Comparison of ENCODE assay signal across 30 mouse cellular contexts in the genomic region with DNA sequence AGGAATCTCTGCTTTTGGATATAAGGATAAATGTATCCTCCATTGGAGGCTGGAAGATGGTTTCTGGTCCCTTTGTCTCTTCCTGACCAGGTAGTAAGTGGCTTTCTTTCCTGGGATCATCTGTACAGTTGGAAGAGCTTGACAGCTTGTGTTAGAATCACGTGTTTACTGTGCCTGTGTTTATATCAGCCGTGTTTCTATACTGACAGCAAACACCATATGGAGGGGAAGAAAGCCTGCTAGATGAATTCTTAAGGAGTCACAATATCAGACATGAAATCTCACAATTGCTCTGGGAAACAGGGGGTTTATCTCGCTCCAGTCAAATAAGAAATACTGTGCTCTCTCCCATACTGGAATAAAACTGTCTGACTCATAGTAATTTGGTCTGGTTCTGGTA. TPM values are rescaled to one million over a fixed set of nuclear protein-coding genes. Genes with fewer than 3 reads are reported as not detected.
DNase-seq lines count a peak whose midpoint lies in the region; ATAC-seq and TF ChIP-seq lines count a peak whose summit lies in the region.
"Had no signal": no experiment of that assay in that cellular context is flagged by ENCODE, and none has a peak within 500 bp of the region (broad histone marks: within the 10 kb centered on the region; RNA-seq: fewer than 3 reads in every experiment).

No protein-coding gene starts in this region.

- WGBS in forebrain, embryonic 13.5 days: 71% methylated on average over 3 of the region's 3 CpGs
- 78% methylated on average over 3 of the region's 3 CpGs for WGBS in forebrain, embryonic 12.5 days
- 41% methylated on average over 3 of the region's 3 CpGs for WGBS in intestine, embryonic 14.5 days
- WGBS in intestine, postnatal 0 days: 44% methylated on average over 3 of the region's 3 CpGs
- 35% methylated on average over 3 of the region's 3 CpGs for WGBS in intestine, embryonic 15.5 days

- TF ChIP-seq CTCF in intestine, postnatal 0 days (IDR thresholded peaks at IDR 0.05; ENCODE audit: low read depth): no peak
- no peak for TF ChIP-seq CTCF in left cerebral cortex, adult 2 months (IDR thresholded peaks at IDR 0.05)

- no peak overlapping the region for H3K27ac ChIP-seq in forebrain, embryonic 13.5 days
- no peak overlapping the region for H3K27ac ChIP-seq in forebrain, embryonic 12.5 days
- H3K27ac ChIP-seq in intestine, embryonic 14.5 days (ENCODE audit: low read depth): peak overlapping the region; percentile 66
- H3K27ac ChIP-seq in intestine, postnatal 0 days (ENCODE audit: low read depth, low read length): no peak overlapping the region
- 0 out of 2 replicates have a peak overlapping the region, but pooled peaks have one; percentile 40 for H3K27ac ChIP-seq in intestine, embryonic 15.5 days
- H3K27ac ChIP-seq in left cerebral cortex, adult 2 months: no peak overlapping the region
- H3K27ac ChIP-seq: embryonic facial prominence, embryonic 12.5 days; hindbrain, embryonic 10.5 days; limb, embryonic 15.5 days; stomach, postnatal 0 days had no signal

- H3K4me2 ChIP-seq in forebrain, embryonic 13.5 days: no peak overlapping the region
- no peak overlapping the region for H3K4me2 ChIP-seq in forebrain, embryonic 12.5 days
- H3K4me2 ChIP-seq in intestine, embryonic 14.5 days (ENCODE audit: low read length): no peak overlapping the region
- H3K4me2 ChIP-seq in intestine, postnatal 0 days (replicated peaks; ENCODE audit: low read depth): no peak overlapping the region
- no peak overlapping the region for H3K4me2 ChIP-seq in intestine, embryonic 15.5 days (replicated peaks)
- H3K4me2 ChIP-seq: embryonic facial prominence, embryonic 12.5 days; heart, embryonic 11.5 days; limb, embryonic 15.5 days; midbrain, embryonic 11.5 days had no signal

- no peak overlapping the region for H3K4me3 ChIP-seq in forebrain, embryonic 13.5 days
- H3K4me3 ChIP-seq in forebrain, embryonic 12.5 days (replicated peaks): no peak overlapping the region
- H3K4me3 ChIP-seq in intestine, embryonic 14.5 days (ENCODE audit: low read depth, low read length): no peak overlapping the region
- H3K4me3 ChIP-seq in intestine, postnatal 0 days (ENCODE audit: low read depth, low read length): no peak overlapping the region
- H3K4me3 ChIP-seq in intestine, embryonic 15.5 days (replicated peaks): no peak overlapping the region
- no peak overlapping the region for H3K4me3 ChIP-seq in left cerebral cortex, adult 2 months
- H3K4me3 ChIP-seq: embryonic facial prominence, embryonic 12.5 days; hindbrain, embryonic 10.5 days; limb, embryonic 15.5 days had no signal

- no peaks in the 10 kb centered on the region for H3K27me3 ChIP-seq in forebrain, embryonic 13.5 days
- 0 out of 2 replicates have a peak, but pooled peaks cover under 1% of the 10 kb centered on the region for H3K27me3 ChIP-seq in forebrain, embryonic 12.5 days
- no peaks in the 10 kb centered on the region for H3K27me3 ChIP-seq in intestine, embryonic 14.5 days (replicated peaks; ENCODE audit: control insufficient read depth, insufficient read depth, low read length)
- no peaks in the 10 kb centered on the region for H3K27me3 ChIP-seq in intestine, postnatal 0 days (replicated peaks; ENCODE audit: control insufficient read depth, insufficient read depth, low read length)
- no peaks in the 10 kb centered on the region for H3K27me3 ChIP-seq in intestine, embryonic 15.5 days (replicated peaks)
- H3K27me3 ChIP-seq: embryonic facial prominence, embryonic 12.5 days; limb, embryonic 15.5 days; Patski had no signal

- no peaks in the 10 kb centered on the region for H3K36me3 ChIP-seq in forebrain, embryonic 13.5 days (ENCODE audit: poor library complexity, severe bottlenecking)
- no peaks in the 10 kb centered on the region for H3K36me3 ChIP-seq in forebrain, embryonic 12.5 days (replicated peaks)
- no peaks in the 10 kb centered on the region for H3K36me3 ChIP-seq in intestine, embryonic 14.5 days (ENCODE audit: control insufficient read depth, insufficient read depth, low read length)
- H3K36me3 ChIP-seq in intestine, postnatal 0 days (ENCODE audit: control insufficient read depth, insufficient read depth): no peaks in the 10 kb centered on the region
- H3K36me3 ChIP-seq in intestine, embryonic 15.5 days: no peaks in the 10 kb centered on the region
- H3K36me3 ChIP-seq: embryonic facial prominence, embryonic 12.5 days; hindbrain, embryonic 10.5 days; limb, embryonic 15.5 days had no signal

- H3K4me1 ChIP-seq in forebrain, embryonic 13.5 days: no peaks in the 10 kb centered on the region
- no peaks in the 10 kb centered on the region for H3K4me1 ChIP-seq in forebrain, embryonic 12.5 days
- peaks cover 14% of the 10 kb centered on the region; the same call in 1 of the 2 replicates for H3K4me1 ChIP-seq in intestine, embryonic 14.5 days (replicated peaks; ENCODE audit: control insufficient read depth, insufficient read depth, low read length)
- peaks cover 5% of the 10 kb centered on the region; the same call in 1 of the 2 replicates for H3K4me1 ChIP-seq in intestine, postnatal 0 days (replicated peaks; ENCODE audit: control insufficient read depth, insufficient read depth, low read length)
- peaks cover 17% of the 10 kb centered on the region for H3K4me1 ChIP-seq in intestine, embryonic 15.5 days (replicated peaks)
- H3K4me1 ChIP-seq: limb, embryonic 15.5 days had no signal

- H3K9me3 ChIP-seq in forebrain, embryonic 13.5 days (replicated peaks): no peaks in the 10 kb centered on the region
- no peaks in the 10 kb centered on the region for H3K9me3 ChIP-seq in forebrain, embryonic 12.5 days
- H3K9me3 ChIP-seq in intestine, embryonic 14.5 days (ENCODE audit: control insufficient read depth, low read length): no peaks in the 10 kb centered on the region
- H3K9me3 ChIP-seq in intestine, postnatal 0 days (ENCODE audit: control insufficient read depth): no peaks in the 10 kb centered on the region
- H3K9me3 ChIP-seq in intestine, embryonic 15.5 days: no peaks in the 10 kb centered on the region
- H3K9me3 ChIP-seq: embryonic facial prominence, embryonic 12.5 days; hindbrain, embryonic 10.5 days; limb, embryonic 15.5 days had no signal

- intact Hi-C loops in left cerebral cortex, adult 2 months (cut with DNase I): loop anchor here (5.0 kb wide), 1 partner anchor 398 kb away; no protein-coding TSS in a partner anchor

- H3K9ac ChIP-seq in forebrain, embryonic 13.5 days: no peak overlapping the region
- H3K9ac ChIP-seq in forebrain, embryonic 12.5 days: no peak overlapping the region
- H3K9ac ChIP-seq in intestine, embryonic 14.5 days (ENCODE audit: low read length): no peak overlapping the region
- H3K9ac ChIP-seq in intestine, postnatal 0 days (ENCODE audit: low read depth, low read length): no peak overlapping the region
- H3K9ac ChIP-seq in intestine, embryonic 15.5 days: no peak overlapping the region
- H3K9ac ChIP-seq: embryonic facial prominence, embryonic 12.5 days; limb, embryonic 15.5 days had no signal

- DNase-seq in intestine, embryonic 14.5 days (ENCODE audit: low spot score): no peak
- peak; percentile 44 for DNase-seq in MN1 (ENCODE audit: low spot score)
- no peak for DNase-seq in left cerebral cortex, adult 2 months (ENCODE audit: extremely low spot score in 1 of 2, low spot score in 2 of 2)
- DNase-seq: adrenal gland, postnatal 36 days; cerebellum, adult 11-12 months; gastrocnemius, postnatal 10 days; kidney, adult 18-20 months; kidney, postnatal 10 days; lung, adult 18-20 months; lung, postnatal 10 days; thymus, adult 2 months; thymus, postnatal 4 days had no signal

- peak; percentile 53; the same call in 1 of the 2 replicates for ATAC-seq in forebrain, embryonic 13.5 days
- ATAC-seq in forebrain, embryonic 12.5 days (ENCODE audit: low FRiP score): no peak
- ATAC-seq in intestine, embryonic 14.5 days (replicated peaks; ENCODE audit: low FRiP score, low TSS enrichment, low read depth): no peak
- no peak for ATAC-seq in intestine, postnatal 0 days
- ATAC-seq in intestine, embryonic 15.5 days: no peak
- ATAC-seq: Patski had no signal

RNA-seq across cellular contexts. Expression of gene BC017158, which starts 11.2 kb away (rescaled TPM):
- 11.4 and 12.1 TPM in 2 replicates for polyA plus RNA-seq in forebrain, embryonic 13.5 days (2015; fragmentation: Nextera tagmentation; extraction: Ambion mirVana)
- polyA plus RNA-seq in forebrain, embryonic 12.5 days (2016; fragmentation: Nextera tagmentation; extraction: Ambion mirVana): 17.3 and 19.1 TPM in 2 replicates
- 49.5 and 51.0 TPM in 2 replicates for polyA plus RNA-seq in intestine, embryonic 14.5 days (2014; fragmentation: Nextera tagmentation; extraction: Ambion mirVana)
- 32.6 and 34.7 TPM in 2 replicates for polyA plus RNA-seq in intestine, postnatal 0 days (2015; fragmentation: Nextera tagmentation; extraction: Ambion mirVana)
- 43.0 and 51.0 TPM in 2 replicates for polyA plus RNA-seq in intestine, embryonic 15.5 days (2015; fragmentation: Nextera tagmentation; extraction: Ambion mirVana)
- 10 to 100 TPM; 27.5 to 27.7 TPM for total RNA-seq in left cerebral cortex, adult 2 months (2021)

RNA-seq across cellular contexts. Expression of gene Slc5a2, which starts 43.8 kb away (rescaled TPM):
- not detected in 2 replicates for polyA plus RNA-seq in forebrain, embryonic 13.5 days (2015; fragmentation: Nextera tagmentation; extraction: Ambion mirVana)
- not detected in 2 replicates for polyA plus RNA-seq in forebrain, embryonic 12.5 days (2016; fragmentation: Nextera tagmentation; extraction: Ambion mirVana)
- polyA plus RNA-seq in intestine, embryonic 14.5 days (2014; fragmentation: Nextera tagmentation; extraction: Ambion mirVana): 0.15 TPM in 1 of 2 replicates, not detected in the other
- not detected in 2 replicates for polyA plus RNA-seq in intestine, postnatal 0 days (2015; fragmentation: Nextera tagmentation; extraction: Ambion mirVana)
- 0.20 and 0.24 TPM in 2 replicates for polyA plus RNA-seq in intestine, embryonic 15.5 days (2015; fragmentation: Nextera tagmentation; extraction: Ambion mirVana)
- total RNA-seq in left cerebral cortex, adult 2 months (2021): not detected
- total RNA-seq: adrenal gland, postnatal 36 days; gastrocnemius, postnatal 10 days; granulocyte monocyte progenitor cell, adult 5-6 weeks; layer of hippocampus, postnatal 10 days; left cerebral cortex, adult 8-10 months; left cerebral cortex, postnatal 4 days; megakaryocyte progenitor cell, adult 5-6 weeks; midbrain, postnatal 0 days had no signal
- polyA plus RNA-seq: limb, embryonic 15.5 days; midbrain, postnatal 0 days; small intestine, adult 2 months had no signal

Comparison
In these comparisons a context has a peak if more than half of its experiments do, and no peak if none do; other contexts are left out.
1. H3K27ac ChIP-seq: peak in intestine, embryonic 14.5 days (single experiment) and intestine, embryonic 15.5 days (single experiment); none in forebrain, embryonic 13.5 days (single experiment), forebrain, embryonic 12.5 days (single experiment), intestine, postnatal 0 days (single experiment) and left cerebral cortex, adult 2 months (single experiment).